Mouse (Mus musculus): Measurements from ENCODE around the gene Wipf3.
A peak's percentile ranks its signal among the peaks of the same experiment; 100 is the strongest.

Wipf3 gene

DNA sequence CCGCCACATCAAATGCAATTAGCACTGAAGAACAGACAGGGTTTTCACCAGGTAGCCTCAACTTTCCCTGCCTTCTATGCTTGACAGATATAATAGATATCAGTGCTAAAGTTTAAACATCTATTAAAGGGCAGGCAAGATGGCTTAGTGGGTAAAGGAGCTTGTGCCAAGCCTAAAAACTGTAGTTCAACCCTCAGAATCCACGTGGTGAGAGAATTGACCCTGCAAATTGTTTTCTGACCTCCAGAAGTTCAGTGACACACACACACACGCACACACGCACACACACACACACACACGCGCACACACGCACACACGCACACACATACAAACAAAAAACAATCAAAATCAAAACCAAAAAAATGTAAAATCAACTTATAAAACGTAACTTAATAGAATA is 2.8 kb downstream of the Wipf3 start:
- no peak for DNase-seq (ENCODE audit: low spot score in 2 of 2)

DNA sequence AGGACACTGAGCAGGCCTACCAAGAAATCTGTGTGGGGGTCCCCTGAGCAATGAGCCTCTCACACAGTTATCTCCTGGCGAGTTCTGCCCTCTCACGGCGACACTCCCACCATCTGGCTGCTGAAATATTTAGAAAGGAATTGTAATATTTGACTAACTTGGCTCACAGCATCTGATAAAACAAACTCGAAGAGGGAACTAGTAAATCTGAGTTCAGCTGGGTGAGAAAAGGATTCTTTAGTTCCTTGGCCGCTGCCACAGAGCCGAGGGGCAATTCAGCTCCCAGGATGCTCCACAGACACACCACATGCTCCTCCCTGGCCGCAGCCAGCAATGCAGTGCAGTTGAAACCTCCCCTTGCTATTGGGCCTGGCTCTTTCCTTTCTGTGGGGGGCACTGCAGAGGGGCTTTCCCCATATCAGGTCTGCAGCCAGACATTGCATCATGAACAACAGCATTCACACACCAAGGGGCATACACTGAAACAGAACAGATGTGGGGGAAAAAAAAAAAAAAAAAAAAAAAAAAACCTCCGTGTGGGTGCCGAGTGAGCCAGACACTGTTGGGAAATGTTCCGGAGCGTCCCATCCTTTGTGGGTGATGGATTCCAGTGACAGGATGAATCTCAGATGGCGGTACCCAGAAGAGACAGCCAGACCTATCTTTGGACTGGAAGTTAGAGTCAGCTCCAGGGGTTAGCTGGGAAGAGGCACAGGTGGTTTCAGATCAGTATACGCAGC is 3.6 kb downstream of the Wipf3 start:
- DNase-seq (ENCODE audit: low spot score in 2 of 2), result no peak

- no peak for DNase-seq (ENCODE audit: low spot score in 2 of 2)
Observed at GRCm38 (mm10) chr6:54434171-54434570, 4.8 kb downstream of the Wipf3 start.

- DNase-seq (ENCODE audit: low spot score in 2 of 2), result no peak
Observed at GRCm38 (mm10) chr6:54435663-54436062, 6.3 kb downstream of the Wipf3 start.

DNA sequence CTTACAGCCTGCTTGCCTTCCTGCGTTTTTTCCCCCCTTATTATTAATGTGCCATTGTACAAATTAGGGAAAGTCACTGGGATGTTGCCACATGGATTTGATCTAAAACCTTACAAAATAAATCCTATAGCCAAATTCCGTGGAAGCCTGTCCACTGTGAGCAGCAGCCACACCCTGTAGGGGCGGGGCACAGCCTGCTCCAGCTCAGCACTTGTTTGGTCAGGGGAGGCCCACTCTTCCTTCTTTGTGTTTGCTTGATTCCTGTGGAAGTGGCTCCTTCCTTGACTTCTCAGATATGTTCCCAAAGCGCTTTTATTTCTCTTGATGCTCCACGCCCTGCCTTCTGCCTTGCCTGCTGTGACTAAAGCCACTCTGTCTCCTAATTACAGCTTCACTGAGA is 6.9 kb downstream of the Wipf3 start:
- no peak for DNase-seq (ENCODE audit: low spot score in 2 of 2)

DNA sequence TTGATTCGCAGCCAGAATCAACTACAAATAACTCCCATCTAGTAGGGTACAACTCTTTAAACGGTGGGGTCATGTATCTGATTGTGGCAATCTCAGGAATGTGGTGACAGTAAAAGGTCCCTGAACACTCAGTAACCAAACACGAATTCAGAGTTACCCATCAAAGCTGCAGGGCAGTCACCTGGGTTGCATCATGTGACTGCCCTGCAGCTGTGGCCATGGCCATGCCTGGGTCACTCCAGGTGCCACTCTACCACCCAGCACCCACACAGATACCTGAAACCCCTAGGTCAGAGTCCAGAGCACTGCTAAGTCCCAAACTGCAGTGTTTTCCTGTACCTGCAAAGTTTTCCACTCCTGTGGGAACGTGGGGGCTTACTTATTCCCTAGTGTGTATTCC is 9.1 kb downstream of the Wipf3 start:
- no peak for DNase-seq (ENCODE audit: low spot score in 2 of 2)

DNA sequence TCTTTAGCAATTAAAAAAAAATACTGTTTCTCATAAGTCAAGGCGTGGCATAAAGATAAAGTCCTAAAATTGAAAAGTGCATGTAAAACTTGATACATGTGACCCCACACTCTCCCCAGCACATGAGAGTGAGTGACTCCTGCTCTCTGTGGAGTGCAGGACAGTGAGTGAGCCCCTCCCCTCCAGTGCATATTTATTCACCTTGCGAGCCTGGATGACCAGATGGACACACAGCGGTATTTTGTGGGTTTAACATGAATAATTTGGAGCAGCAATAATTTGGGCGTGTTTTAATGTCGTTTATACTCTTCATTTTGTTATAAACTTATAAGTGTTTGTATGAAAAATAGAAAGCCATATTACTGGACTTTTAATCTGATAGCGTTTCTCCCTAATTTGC is 11.3 kb downstream of the Wipf3 start:
- no peak for DNase-seq (ENCODE audit: low spot score in 2 of 2)

DNA sequence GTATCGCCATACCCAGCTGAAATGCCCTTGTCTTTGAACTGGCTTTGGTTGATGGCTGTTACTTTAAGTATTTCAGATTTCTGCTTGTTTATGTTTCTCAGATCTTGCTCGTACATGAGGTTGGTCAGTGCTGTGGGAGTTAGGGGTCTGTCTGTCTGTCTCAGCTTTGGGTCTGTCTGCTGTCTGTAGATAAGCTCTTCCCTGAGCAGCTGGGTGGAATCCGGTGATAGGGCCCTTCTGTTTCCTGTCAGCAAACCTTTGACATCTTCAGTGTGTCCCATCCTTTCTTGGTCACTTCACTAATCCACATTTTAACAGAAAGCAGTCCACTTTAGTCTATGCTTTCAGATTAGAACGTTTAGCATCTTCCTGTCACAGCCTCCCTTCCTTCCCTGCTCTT is 14.3 kb downstream of the Wipf3 start:
- DNase-seq (ENCODE audit: low spot score in 2 of 2), result no peak

DNA sequence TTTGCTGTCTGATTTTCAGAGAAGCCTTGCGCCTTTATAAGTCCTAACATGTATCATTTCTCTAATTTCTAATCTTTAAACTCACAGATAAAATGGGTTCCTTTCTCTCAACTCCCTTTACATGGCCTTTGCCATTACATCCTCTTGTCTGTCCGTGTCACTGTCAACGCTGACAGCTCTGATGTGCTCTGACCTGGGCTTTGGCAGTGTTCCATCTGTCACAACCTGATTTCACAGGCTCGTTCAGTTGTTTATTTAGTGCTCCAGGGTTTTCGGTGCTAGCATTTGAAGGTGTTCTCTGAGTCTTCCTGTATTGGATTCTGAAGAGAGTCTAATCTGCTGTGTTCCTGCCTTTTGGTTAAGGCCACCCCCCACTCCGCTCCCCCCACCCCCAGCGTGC is 14.7 kb downstream of the Wipf3 start:
- peak in 1 of 2 experiments; percentile 9 for DNase-seq (ENCODE audit: low spot score in 2 of 2)

DNA sequence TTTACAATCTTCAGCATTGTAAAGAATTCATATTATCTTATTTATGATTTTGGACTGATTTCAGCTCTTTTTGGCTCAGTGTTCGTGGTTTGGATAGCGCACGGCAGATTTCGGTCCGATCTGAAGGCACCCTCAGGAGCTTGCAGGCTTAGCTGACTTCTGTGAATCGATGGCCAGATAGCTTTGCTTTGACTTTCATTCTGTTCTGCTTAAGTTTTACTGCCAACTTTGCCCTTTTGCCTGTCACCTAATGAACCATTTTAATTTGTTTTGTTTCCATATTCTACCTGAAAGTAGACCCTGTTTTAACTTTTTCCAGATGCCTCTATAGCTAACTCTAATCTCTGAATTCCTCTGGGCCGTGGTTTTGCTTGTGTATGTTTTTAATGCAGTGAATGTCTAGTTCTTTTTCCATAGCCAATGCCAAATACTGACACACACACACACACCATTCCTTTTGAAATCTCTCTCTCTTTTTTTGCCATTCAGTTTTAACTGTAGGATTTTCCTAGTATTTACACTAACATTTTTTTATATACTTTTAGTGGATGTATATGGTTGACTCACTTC is 15.9 kb downstream of the Wipf3 start:
- no peak for DNase-seq (ENCODE audit: low spot score in 2 of 2)

DNA sequence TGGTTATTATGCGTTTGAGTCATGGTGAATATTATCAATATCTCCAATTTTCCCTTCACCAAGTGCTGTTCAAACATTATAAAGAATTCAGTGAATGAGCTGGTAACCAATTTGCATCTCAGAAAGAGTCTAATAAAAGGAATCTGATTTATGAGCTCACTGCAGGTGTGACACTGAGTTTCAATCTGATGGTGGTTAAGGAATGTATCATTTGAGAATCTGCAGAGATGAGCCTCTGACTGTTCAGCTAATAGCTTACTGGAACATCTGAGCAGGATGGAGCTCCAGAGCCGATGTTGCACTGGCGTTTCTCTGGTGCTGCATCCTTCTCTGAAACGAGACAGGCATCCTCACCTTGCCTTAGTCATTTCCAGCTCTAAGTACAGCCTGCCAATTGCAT is 17.9 kb downstream of the Wipf3 start:
- DNase-seq (ENCODE audit: low spot score in 2 of 2), result no peak

- no peak for DNase-seq (ENCODE audit: low spot score in 2 of 2)
Observed at GRCm38 (mm10) chr6:54459661-54460060, 30.3 kb downstream of the Wipf3 start.

GRCm38 (mm10) chr6:54460172-54460914 is 30.9 kb downstream of the Wipf3 start:
- no peak for DNase-seq (ENCODE audit: low spot score in 2 of 2)

DNA sequence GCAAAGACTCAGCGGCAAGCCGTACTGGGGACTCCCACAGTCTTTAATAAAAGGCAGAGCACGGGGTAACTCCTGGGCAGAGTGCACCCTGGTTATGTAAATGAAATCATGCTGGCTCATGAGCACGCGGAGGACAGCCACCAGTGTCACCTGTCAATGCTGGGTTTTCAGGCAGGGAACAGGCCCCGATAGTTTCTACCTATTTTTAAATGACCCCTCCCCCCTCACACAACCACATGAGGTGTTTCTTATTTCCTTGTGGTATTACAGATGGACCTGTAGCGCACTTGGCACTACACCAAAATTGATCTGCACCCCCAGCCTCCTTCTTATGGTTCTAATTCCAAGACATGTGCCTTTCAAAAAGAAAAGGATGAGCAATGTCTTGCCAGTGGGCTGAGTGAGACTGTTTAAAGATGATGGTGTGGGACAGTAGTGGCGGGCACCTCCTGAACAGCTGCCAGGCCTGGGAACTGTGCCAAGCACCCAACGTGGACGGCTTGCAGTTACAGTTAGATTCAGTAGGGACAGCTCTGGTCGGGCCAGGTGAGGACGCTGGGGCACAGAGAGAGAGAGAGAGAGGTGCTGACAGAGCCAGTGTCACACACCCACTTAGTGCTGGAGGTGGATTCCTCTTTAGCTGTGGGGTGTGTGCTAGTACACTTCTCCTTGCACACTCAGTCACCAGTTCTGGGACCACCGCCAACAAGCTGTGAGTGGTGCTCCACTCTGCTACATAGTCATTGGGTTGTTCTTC is 31.7 kb downstream of the Wipf3 start:
- peak; percentile 59 to 71 for DNase-seq (ENCODE audit: low spot score in 2 of 2)

DNA sequence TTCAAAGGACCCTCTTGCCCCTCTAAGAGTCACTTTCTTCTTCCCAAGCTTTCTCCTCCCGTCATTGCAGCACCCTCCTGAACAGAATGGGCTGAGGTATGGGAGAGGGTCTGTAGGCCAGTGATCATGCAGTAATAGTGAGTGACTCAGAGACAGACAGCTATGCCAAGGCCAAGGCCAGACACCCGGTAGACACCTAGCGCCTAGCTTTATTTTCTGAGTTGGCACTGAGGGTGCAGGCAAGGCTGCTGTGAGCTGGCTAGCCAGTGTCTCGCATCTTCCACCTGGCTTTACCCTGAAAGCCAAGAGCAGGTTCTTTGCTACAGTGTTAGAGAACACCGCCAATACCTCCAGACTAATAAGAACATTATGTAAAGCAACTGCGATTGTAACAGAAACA is 33.4 kb downstream of the Wipf3 start:
- DNase-seq (ENCODE audit: low spot score in 2 of 2), result no peak

GRCm38 (mm10) chr6:54463701-54464458 is 34.5 kb downstream of the Wipf3 start:
- DNase-seq (ENCODE audit: low spot score in 2 of 2), result peak; percentile 62 to 66

DNA sequence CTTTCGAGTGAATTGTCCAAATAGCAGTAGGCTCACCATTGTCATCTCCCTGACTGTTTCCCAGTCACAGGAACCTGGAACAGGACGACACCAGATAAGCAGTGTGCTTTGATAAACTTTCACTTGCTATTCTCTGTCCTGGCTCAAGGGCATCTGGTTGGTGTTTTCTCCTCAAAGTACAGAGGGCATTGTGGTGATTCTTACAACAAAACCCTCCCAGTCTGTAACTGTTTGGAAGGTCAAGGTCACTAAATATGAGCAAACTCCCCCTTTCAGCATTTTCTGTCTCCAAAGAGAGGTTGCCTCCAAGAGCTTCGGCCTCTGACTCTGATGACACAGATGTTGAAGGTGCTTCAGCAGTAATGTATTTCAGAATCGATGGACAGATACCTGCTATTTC is 35.5 kb downstream of the Wipf3 start:
- DNase-seq (ENCODE audit: low spot score in 2 of 2), result no peak

DNA sequence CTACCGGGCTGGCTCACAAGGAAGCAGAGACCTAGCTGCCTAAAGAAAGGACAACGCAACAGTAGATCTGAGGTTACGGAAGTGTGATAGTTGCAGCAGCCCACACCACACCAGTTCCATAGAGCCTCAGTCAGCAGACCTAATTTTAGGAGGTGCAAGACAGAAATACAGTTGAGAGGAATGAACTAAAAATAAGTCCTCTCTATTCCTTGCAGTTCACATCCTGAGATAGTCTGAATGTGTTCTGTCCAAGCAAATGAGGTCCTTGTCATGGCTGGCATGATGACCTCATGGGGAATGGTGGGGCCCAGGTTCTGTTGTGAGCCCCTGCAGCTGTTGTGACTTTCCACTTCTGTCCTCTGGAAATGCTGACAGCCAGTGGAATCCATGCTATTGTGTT is 38.0 kb downstream of the Wipf3 start:
- no peak for DNase-seq (ENCODE audit: low spot score in 2 of 2)

- DNase-seq (ENCODE audit: low spot score in 2 of 2), result no peak
Observed at GRCm38 (mm10) chr6:54471866-54472265, 42.5 kb downstream of the Wipf3 start.

GRCm38 (mm10) chr6:54472846-54473715 is 43.7 kb downstream of the Wipf3 start:
- DNase-seq (ENCODE audit: low spot score in 2 of 2), result no peak

Data from right cerebral cortex, postnatal 10 days (tissue).